Mouse (Mus musculus): ENCODE data around the gene Acot11. TPM values are rescaled to one million over a fixed set of nuclear protein-coding genes. Genes with fewer than 3 reads are reported as not detected.

The Acot11 gene
- polyA plus RNA-seq, 1 experiment from 2014 or later, result 1.3 TPM

- Histone ChIP-seq H3K4me1 (ENCODE audit: control insufficient read depth, insufficient read depth, low read length) (peaks cover 20% of the 10 kb centered on the region), H3K9me3 (ENCODE audit: control insufficient read depth, low read length) (no peaks in the 10 kb centered on the region), H3K9ac (ENCODE audit: low read length) (no peak overlapping the region), H3K4me3 (ENCODE audit: low read depth, low read length) (no peak overlapping the region), H3K36me3 (ENCODE audit: control insufficient read depth, insufficient read depth, low read length) (no peaks in the 10 kb centered on the region), H3K27ac (ENCODE audit: low read depth, low read length) (no peak overlapping the region), H3K4me2 (no peak overlapping the region), H3K27me3 (ENCODE audit: control insufficient read depth, insufficient read depth, low read length) (no peaks in the 10 kb centered on the region)
- no peak for DNase-seq (ENCODE audit: low spot score, missing footprints)
- ATAC-seq (ENCODE audit: low FRiP score), result no peak
- WGBS, result 87% methylated on average over 11 of the region's 11 CpGs
These were observed 16.2 kb downstream of the Acot11 start for GRCm38 (mm10) chr4:106788627-106789026.

GRCm38 (mm10) chr4:106787830-106788229, 17.0 kb downstream of the Acot11 start:
- no peaks in the 10 kb centered on the region for H3K36me3 ChIP-seq (ENCODE audit: control insufficient read depth, insufficient read depth, low read length)
- WGBS, result 64% methylated on average over 7 of the region's 7 CpGs
- DNase-seq (ENCODE audit: low spot score, missing footprints), result peak; percentile 85
- no peak for ATAC-seq (ENCODE audit: low FRiP score)
- no peaks in the 10 kb centered on the region for H3K27me3 ChIP-seq (ENCODE audit: control insufficient read depth, insufficient read depth, low read length)
- no peak overlapping the region for H3K27ac ChIP-seq (ENCODE audit: low read depth, low read length)
- no peak overlapping the region for H3K9ac ChIP-seq (ENCODE audit: low read length)
- peaks cover 20% of the 10 kb centered on the region for H3K4me1 ChIP-seq (ENCODE audit: control insufficient read depth, insufficient read depth, low read length)
- H3K9me3 ChIP-seq (ENCODE audit: control insufficient read depth, low read length), result no peaks in the 10 kb centered on the region
- H3K4me3 ChIP-seq (ENCODE audit: low read depth, low read length), result no peak overlapping the region
- no peak overlapping the region for H3K4me2 ChIP-seq

GRCm38 (mm10) chr4:106785753-106786540, 18.9 kb downstream of the Acot11 start:
- DNase-seq (ENCODE audit: low spot score, missing footprints) (peak; percentile 94), ATAC-seq (ENCODE audit: low FRiP score) (peak; percentile 91)
- 5% methylated on average over 4 of the region's 5 CpGs for WGBS
- Histone ChIP-seq H3K4me2 (no peak overlapping the region), H3K36me3 (ENCODE audit: control insufficient read depth, insufficient read depth, low read length) (no peaks in the 10 kb centered on the region), H3K27me3 (ENCODE audit: control insufficient read depth, insufficient read depth, low read length) (no peaks in the 10 kb centered on the region), H3K9ac (ENCODE audit: low read length) (peak overlapping the region; percentile 49), H3K9me3 (ENCODE audit: control insufficient read depth, low read length) (no peaks in the 10 kb centered on the region), H3K4me3 (ENCODE audit: low read depth, low read length) (no peak overlapping the region), H3K4me1 (ENCODE audit: control insufficient read depth, insufficient read depth, low read length) (peaks cover 20% of the 10 kb centered on the region), H3K27ac (ENCODE audit: low read depth, low read length) (peak overlapping the region; percentile 50; the same call in 1 of the 2 replicates)

GRCm38 (mm10) chr4:106785345-106785744, 19.5 kb downstream of the Acot11 start:
- no peaks in the 10 kb centered on the region for H3K9me3 ChIP-seq (ENCODE audit: control insufficient read depth, low read length)
- 49% methylated on average over 7 of the region's 7 CpGs for WGBS
- H3K4me3 ChIP-seq (ENCODE audit: low read depth, low read length), result no peak overlapping the region
- no peak overlapping the region for H3K9ac ChIP-seq (ENCODE audit: low read length)
- peak; percentile 52 for ATAC-seq (ENCODE audit: low FRiP score)
- DNase-seq (ENCODE audit: low spot score, missing footprints), result no peak
- H3K27ac ChIP-seq (ENCODE audit: low read depth, low read length), result no peak overlapping the region
- no peaks in the 10 kb centered on the region for H3K27me3 ChIP-seq (ENCODE audit: control insufficient read depth, insufficient read depth, low read length)
- H3K36me3 ChIP-seq (ENCODE audit: control insufficient read depth, insufficient read depth, low read length), result no peaks in the 10 kb centered on the region
- peaks cover 24% of the 10 kb centered on the region for H3K4me1 ChIP-seq (ENCODE audit: control insufficient read depth, insufficient read depth, low read length)
- H3K4me2 ChIP-seq, result no peak overlapping the region

GRCm38 (mm10) chr4:106784806-106785205, 20.0 kb downstream of the Acot11 start:
- Histone ChIP-seq H3K4me3 (ENCODE audit: low read depth, low read length) (no peak overlapping the region), H3K4me2 (no peak overlapping the region), H3K27ac (ENCODE audit: low read depth, low read length) (no peak overlapping the region), H3K4me1 (ENCODE audit: control insufficient read depth, insufficient read depth, low read length) (peaks cover 29% of the 10 kb centered on the region), H3K9me3 (ENCODE audit: control insufficient read depth, low read length) (no peaks in the 10 kb centered on the region), H3K36me3 (ENCODE audit: control insufficient read depth, insufficient read depth, low read length) (no peaks in the 10 kb centered on the region), H3K27me3 (ENCODE audit: control insufficient read depth, insufficient read depth, low read length) (no peaks in the 10 kb centered on the region), H3K9ac (ENCODE audit: low read length) (no peak overlapping the region)
- ATAC-seq (ENCODE audit: low FRiP score) (no peak), DNase-seq (ENCODE audit: low spot score, missing footprints) (peak; percentile 75)
- 94% methylated on average over 7 of the region's 7 CpGs for WGBS

GRCm38 (mm10) chr4:106783137-106783536, 21.7 kb downstream of the Acot11 start:
- ATAC-seq (ENCODE audit: low FRiP score) (no peak), DNase-seq (ENCODE audit: low spot score, missing footprints) (peak; percentile 74)
- Histone ChIP-seq H3K4me1 (ENCODE audit: control insufficient read depth, insufficient read depth, low read length) (peaks cover 40% of the 10 kb centered on the region), H3K27me3 (ENCODE audit: control insufficient read depth, insufficient read depth, low read length) (no peaks in the 10 kb centered on the region), H3K9ac (ENCODE audit: low read length) (no peak overlapping the region), H3K27ac (ENCODE audit: low read depth, low read length) (no peak overlapping the region), H3K36me3 (ENCODE audit: control insufficient read depth, insufficient read depth, low read length) (no peaks in the 10 kb centered on the region), H3K9me3 (ENCODE audit: control insufficient read depth, low read length) (no peaks in the 10 kb centered on the region), H3K4me2 (no peak overlapping the region), H3K4me3 (ENCODE audit: low read depth, low read length) (no peak overlapping the region)
- WGBS, result 85% methylated on average over 10 of the region's 10 CpGs

- ATAC-seq (ENCODE audit: low FRiP score) (peak; percentile 81), DNase-seq (ENCODE audit: low spot score, missing footprints) (peak; percentile 88)
- Histone ChIP-seq H3K4me2 (no peak overlapping the region), H3K27me3 (ENCODE audit: control insufficient read depth, insufficient read depth, low read length) (no peaks in the 10 kb centered on the region), H3K4me1 (ENCODE audit: control insufficient read depth, insufficient read depth, low read length) (peaks cover 30% of the 10 kb centered on the region), H3K36me3 (ENCODE audit: control insufficient read depth, insufficient read depth, low read length) (no peaks in the 10 kb centered on the region), H3K9me3 (ENCODE audit: control insufficient read depth, low read length) (no peaks in the 10 kb centered on the region), H3K27ac (ENCODE audit: low read depth, low read length) (peak overlapping the region; percentile 23), H3K9ac (ENCODE audit: low read length) (no peak overlapping the region), H3K4me3 (ENCODE audit: low read depth, low read length) (no peak overlapping the region)
- WGBS, result 0% methylated on average over 3 of the region's 3 CpGs
These were observed 24.8 kb downstream of the Acot11 start for GRCm38 (mm10) chr4:106780045-106780444.

GRCm38 (mm10) chr4:106778116-106778788, 26.5 kb downstream of the Acot11 start:
- H3K36me3 ChIP-seq (ENCODE audit: control insufficient read depth, insufficient read depth, low read length), result no peaks in the 10 kb centered on the region
- no peak overlapping the region for H3K9ac ChIP-seq (ENCODE audit: low read length)
- peak overlapping the region; percentile 11; the same call in 1 of the 2 replicates for H3K27ac ChIP-seq (ENCODE audit: low read depth, low read length)
- 46% methylated on average over 5 of the region's 5 CpGs for WGBS
- peak; percentile 91 for DNase-seq (ENCODE audit: low spot score, missing footprints)
- no peaks in the 10 kb centered on the region for H3K9me3 ChIP-seq (ENCODE audit: control insufficient read depth, low read length)
- H3K4me1 ChIP-seq (ENCODE audit: control insufficient read depth, insufficient read depth, low read length), result peaks cover 28% of the 10 kb centered on the region
- no peak overlapping the region for H3K4me3 ChIP-seq (ENCODE audit: low read depth, low read length)
- no peak overlapping the region for H3K4me2 ChIP-seq
- no peaks in the 10 kb centered on the region for H3K27me3 ChIP-seq (ENCODE audit: control insufficient read depth, insufficient read depth, low read length)
- peak; percentile 57 for ATAC-seq (ENCODE audit: low FRiP score)

GRCm38 (mm10) chr4:106776998-106777397, 27.8 kb downstream of the Acot11 start:
- H3K4me2 ChIP-seq, result no peak overlapping the region
- H3K9ac ChIP-seq (ENCODE audit: low read length), result no peak overlapping the region
- no peaks in the 10 kb centered on the region for H3K27me3 ChIP-seq (ENCODE audit: control insufficient read depth, insufficient read depth, low read length)
- 32% methylated on average over 3 of the region's 3 CpGs for WGBS
- H3K4me1 ChIP-seq (ENCODE audit: control insufficient read depth, insufficient read depth, low read length), result peaks cover 28% of the 10 kb centered on the region
- DNase-seq (ENCODE audit: low spot score, missing footprints) (peak; percentile 91), ATAC-seq (ENCODE audit: low FRiP score) (no peak)
- H3K36me3 ChIP-seq (ENCODE audit: control insufficient read depth, insufficient read depth, low read length), result no peaks in the 10 kb centered on the region
- no peak overlapping the region for H3K4me3 ChIP-seq (ENCODE audit: low read depth, low read length)
- H3K27ac ChIP-seq (ENCODE audit: low read depth, low read length), result no peak overlapping the region
- H3K9me3 ChIP-seq (ENCODE audit: control insufficient read depth, low read length), result no peaks in the 10 kb centered on the region

Data from midbrain, embryonic 11.5 days (tissue).